Mouse (Mus musculus): ENCODE measurements around the gene Iqcf1. TPM values are rescaled to one million over a fixed set of nuclear protein-coding genes. Genes with fewer than 3 reads are reported as not detected.
"Not testable (repeated sequence)": the region's sequence is repeated elsewhere in the genome, so short reads cannot be mapped to it uniquely, and the experiment has no call there.

Iqcf1 gene
- polyA plus RNA-seq, 1 experiment from 2014 or later, result not detected

DNA sequence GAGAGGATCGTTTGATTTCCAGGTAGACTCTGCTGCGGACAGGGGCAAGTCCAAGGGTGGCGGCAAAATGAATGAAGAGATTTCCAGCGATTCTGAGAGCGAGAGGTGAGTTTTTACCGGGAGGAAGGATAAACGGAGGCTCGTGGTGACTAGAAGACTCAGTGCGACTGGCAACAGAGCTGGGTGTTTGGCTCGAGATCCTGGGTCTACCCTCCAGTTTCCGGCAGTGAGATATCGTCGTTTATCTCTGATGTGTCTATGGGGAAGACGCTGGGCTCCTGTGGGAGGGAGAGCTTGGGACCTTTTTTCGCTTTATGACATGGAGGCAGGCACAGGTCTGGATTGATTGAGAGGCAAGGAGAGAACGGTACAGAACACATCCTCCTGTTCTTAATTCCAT is 22.1 kb upstream of the Iqcf1 start:
- H3K9me3 ChIP-seq, result no peaks in the 10 kb centered on the region
- H3K9ac ChIP-seq, result peak overlapping the region; percentile 66
- H3K4me1 ChIP-seq, result peaks cover 32% of the 10 kb centered on the region
- H3K36me3 ChIP-seq (replicated peaks), result 0 out of 2 replicates have a peak, but pooled peaks cover 5% of the 10 kb centered on the region
- WGBS, result 8% methylated on average over 16 of the region's 16 CpGs
- H3K4me3 ChIP-seq, result peak overlapping the region; percentile 72
- H3K4me2 ChIP-seq, result peak overlapping the region; percentile 84
- H3K27me3 ChIP-seq (replicated peaks), result no peaks in the 10 kb centered on the region
- H3K27ac ChIP-seq, result no peak overlapping the region
- ATAC-seq (replicated peaks), result no peak

DNA sequence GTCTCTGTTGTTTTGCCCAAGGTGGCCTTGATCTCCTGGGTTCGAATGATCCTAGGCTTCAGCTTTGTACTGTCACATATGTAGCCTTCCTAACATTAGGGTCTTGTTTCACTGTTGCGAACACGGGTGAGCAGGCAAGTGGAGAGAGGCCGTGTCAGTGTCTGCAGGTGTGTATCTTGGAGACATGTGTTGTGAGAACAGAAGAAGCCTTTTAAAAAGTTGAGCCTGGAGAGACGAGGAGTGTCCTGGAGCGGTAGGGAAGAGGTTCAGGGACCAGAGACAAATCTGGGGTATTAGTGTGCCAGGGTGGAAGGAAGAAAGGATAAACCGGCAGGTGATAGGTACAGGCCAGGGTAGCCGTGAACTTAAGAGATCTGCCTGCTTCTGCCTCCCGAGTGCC is 21.7 kb upstream of the Iqcf1 start:
- Histone ChIP-seq H3K4me3 (peak overlapping the region; percentile 72), H3K4me2 (peak overlapping the region; percentile 84), H3K4me1 (peaks cover 32% of the 10 kb centered on the region), H3K27ac (no peak overlapping the region), H3K36me3 (replicated peaks) (peaks cover 9% of the 10 kb centered on the region), H3K9me3 (no peaks in the 10 kb centered on the region), H3K9ac (peak overlapping the region; percentile 66; the same call in 1 of the 2 replicates), H3K27me3 (replicated peaks) (no peaks in the 10 kb centered on the region)
- WGBS, result 85% methylated on average over 9 of the region's 9 CpGs
- ATAC-seq (replicated peaks), result no peak

DNA sequence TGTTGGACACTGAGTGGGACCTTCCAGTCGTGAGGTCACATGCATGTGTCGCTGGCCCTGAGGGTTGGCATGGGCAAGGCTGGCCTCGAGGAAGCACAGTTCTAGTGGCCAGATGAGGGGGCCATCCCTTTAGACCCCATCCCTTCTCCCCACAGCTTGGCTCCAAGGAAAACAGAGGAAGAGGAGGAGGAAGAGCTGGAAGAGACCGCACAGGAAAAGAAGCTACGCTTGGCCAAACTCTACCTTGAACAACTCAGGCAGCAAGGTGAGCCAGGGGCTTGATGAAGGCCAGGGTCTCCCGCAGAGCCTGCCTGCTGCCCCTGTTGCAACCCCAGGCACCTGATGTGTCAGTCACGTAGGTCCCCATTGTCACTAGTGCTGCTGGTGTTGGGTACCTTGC is 19.2 kb upstream of the Iqcf1 start:
- Histone ChIP-seq H3K36me3 (replicated peaks) (peaks cover 20% of the 10 kb centered on the region), H3K9me3 (no peaks in the 10 kb centered on the region), H3K27ac (no peak overlapping the region), H3K4me3 (no peak overlapping the region), H3K4me1 (peaks cover 21% of the 10 kb centered on the region), H3K27me3 (replicated peaks) (no peaks in the 10 kb centered on the region), H3K4me2 (no peak overlapping the region), H3K9ac (no peak overlapping the region)
- WGBS, result 97% methylated on average over 7 of the region's 7 CpGs
- no peak for ATAC-seq (replicated peaks)

DNA sequence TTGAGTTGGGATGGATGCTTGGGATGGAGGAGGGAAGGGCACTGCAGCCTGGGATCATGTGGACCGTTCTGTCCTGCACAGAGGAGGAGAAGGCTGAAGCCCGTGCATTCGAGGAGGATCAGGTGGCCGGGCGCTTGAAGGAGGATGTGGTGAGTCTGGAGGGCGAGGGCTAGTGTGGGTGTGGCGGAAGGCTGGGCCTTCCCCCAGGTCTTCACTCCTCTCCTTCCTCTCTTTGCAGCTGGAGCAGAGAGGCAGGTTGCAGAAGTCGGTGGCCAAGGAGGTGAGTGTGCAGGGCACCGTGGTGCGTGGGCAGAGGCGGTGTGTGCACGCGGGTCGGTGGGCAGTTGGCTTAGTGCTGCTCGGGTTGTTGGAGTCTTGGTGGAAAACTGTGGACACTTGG is 18.7 kb upstream of the Iqcf1 start:
- ATAC-seq (replicated peaks), result no peak
- Histone ChIP-seq H3K9ac (no peak overlapping the region), H3K4me1 (peaks cover 19% of the 10 kb centered on the region), H3K4me2 (no peak overlapping the region), H3K9me3 (no peaks in the 10 kb centered on the region), H3K27ac (no peak overlapping the region), H3K36me3 (replicated peaks) (peaks cover 20% of the 10 kb centered on the region), H3K27me3 (replicated peaks) (no peaks in the 10 kb centered on the region), H3K4me3 (no peak overlapping the region)
- 97% methylated on average over 15 of the region's 15 CpGs for WGBS

DNA sequence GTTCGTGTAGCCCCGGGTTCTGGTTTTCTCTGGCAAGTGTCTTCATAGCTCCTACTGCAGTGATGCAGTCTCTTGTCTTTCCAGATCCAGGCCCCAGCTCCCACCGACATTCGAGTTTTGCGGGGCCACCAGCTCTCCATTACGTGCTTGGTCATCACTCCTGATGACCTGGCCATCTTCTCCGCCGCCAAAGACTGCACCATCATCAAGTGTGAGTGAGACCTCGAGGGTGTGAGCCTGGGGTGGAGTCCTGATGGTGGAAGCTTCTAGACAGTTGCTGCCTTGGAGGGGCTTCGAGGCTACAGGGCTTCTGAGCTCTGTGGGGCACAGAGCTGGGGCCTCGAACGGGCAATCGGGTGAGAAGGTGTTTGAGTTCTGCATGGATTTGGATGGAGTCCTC is 18.1 kb upstream of the Iqcf1 start:
- Histone ChIP-seq H3K4me1 (peaks cover 13% of the 10 kb centered on the region), H3K36me3 (replicated peaks) (peaks cover 20% of the 10 kb centered on the region), H3K4me2 (no peak overlapping the region), H3K9me3 (no peaks in the 10 kb centered on the region), H3K27me3 (replicated peaks) (no peaks in the 10 kb centered on the region), H3K9ac (no peak overlapping the region), H3K4me3 (no peak overlapping the region), H3K27ac (no peak overlapping the region)
- WGBS, result 91% methylated on average over 13 of the region's 13 CpGs
- no peak for ATAC-seq (replicated peaks)

DNA sequence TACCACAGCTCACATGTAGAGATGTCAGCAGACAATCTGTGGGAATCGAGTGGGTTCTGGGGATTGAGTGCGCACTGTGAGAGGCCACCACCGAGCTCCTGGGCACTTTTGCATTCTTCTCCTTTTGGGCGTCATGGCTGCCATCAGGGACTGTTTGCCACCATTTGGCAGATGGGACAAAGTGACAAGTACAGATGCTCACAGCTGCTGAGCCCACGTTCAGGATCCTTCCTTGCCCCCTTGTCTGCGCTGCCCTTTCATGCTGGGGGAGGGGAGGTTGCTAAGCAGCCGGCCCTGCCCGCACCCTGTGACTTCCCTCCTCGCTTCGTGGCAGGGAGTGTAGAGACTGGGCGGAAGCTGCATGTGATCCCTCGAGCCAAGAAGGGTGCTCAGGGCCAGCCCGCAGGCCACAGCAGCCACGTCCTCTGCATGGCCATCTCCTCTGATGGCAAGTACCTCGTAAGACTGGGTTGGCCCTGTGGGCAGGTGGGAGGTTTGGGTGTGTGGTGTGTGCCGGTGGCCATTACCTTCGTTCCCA is 17.1 kb upstream of the Iqcf1 start:
- H3K4me3 ChIP-seq, result no peak overlapping the region
- no peak overlapping the region for H3K4me2 ChIP-seq
- H3K9ac ChIP-seq, result no peak overlapping the region
- H3K36me3 ChIP-seq (replicated peaks), result peaks cover 20% of the 10 kb centered on the region
- ATAC-seq (replicated peaks), result no peak
- H3K27ac ChIP-seq, result no peak overlapping the region
- no peaks in the 10 kb centered on the region for H3K9me3 ChIP-seq
- H3K4me1 ChIP-seq, result peaks cover 11% of the 10 kb centered on the region
- WGBS, result 91% methylated on average over 17 of the region's 17 CpGs
- H3K27me3 ChIP-seq (replicated peaks), result no peaks in the 10 kb centered on the region

DNA sequence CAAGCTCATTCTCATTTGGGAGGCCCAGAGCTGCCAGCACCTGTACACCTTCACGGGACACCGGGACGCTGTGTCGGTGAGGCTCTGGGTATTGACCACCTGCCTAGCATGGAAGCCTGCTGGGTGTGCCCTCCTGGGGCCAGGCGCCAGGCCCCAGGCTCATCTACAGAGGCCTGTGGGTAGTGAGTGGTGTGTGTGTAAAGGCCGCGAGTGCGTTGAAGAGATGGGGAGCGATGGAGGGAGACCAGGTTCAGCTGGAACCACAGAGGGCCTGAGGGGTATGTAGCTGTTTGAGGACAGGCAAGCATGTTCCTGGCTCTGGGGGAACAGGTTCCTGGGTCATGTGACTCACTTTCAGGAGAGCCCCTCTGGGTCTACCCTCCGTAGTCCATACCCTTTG is 16.6 kb upstream of the Iqcf1 start:
- WGBS, result 96% methylated on average over 10 of the region's 10 CpGs
- no peak for ATAC-seq (replicated peaks)
- Histone ChIP-seq H3K4me3 (no peak overlapping the region), H3K36me3 (replicated peaks) (peaks cover 20% of the 10 kb centered on the region), H3K4me2 (no peak overlapping the region), H3K27ac (no peak overlapping the region), H3K4me1 (peaks cover 6% of the 10 kb centered on the region), H3K27me3 (replicated peaks) (no peaks in the 10 kb centered on the region), H3K9ac (no peak overlapping the region), H3K9me3 (no peaks in the 10 kb centered on the region)

DNA sequence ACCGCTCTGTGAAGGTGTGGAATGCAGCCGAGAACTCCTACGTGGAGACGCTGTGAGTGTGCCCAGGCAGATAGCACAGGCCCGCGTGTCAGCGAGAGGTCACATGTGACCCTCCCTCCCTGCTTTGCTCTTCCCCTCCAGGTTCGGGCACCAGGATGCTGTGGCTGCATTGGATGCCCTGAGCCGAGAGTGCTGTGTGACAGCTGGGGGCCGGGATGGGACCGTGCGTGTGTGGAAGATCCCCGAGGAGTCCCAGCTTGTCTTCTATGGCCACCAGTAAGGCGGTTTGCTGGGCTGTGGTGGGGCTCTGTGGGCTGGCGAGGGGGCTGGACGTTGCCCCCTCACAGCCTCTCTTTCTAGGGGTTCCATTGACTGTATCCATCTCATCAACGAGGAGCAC is 16.2 kb upstream of the Iqcf1 start:
- Histone ChIP-seq H3K9ac (no peak overlapping the region), H3K27ac (no peak overlapping the region), H3K27me3 (replicated peaks) (no peaks in the 10 kb centered on the region), H3K4me3 (no peak overlapping the region), H3K9me3 (no peaks in the 10 kb centered on the region), H3K4me2 (no peak overlapping the region), H3K4me1 (peaks cover 1% of the 10 kb centered on the region; the same call in 1 of the 2 replicates), H3K36me3 (replicated peaks) (peaks cover 20% of the 10 kb centered on the region)
- ATAC-seq (replicated peaks), result no peak
- WGBS, result 94% methylated on average over 17 of the region's 17 CpGs

DNA sequence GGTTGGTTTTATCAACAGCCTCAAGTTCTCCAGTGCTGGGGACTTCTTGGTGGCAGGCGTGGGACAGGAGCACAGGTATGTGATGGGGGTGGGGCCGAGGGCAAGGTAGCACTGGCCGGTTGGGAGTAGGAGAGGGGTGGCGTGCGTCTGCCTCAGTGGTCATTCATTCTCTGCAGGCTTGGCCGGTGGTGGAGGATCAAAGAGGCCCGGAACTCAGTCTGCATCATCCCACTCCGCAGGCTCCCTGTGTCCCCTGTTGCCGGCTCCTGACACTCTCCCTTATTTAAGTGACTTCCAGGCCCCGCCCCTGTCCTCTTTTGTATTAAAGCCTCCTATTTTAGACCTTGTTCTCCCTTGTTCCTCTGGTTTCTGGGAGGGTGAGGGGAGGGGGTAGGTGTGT is 14.7 kb upstream of the Iqcf1 start:
- Histone ChIP-seq H3K9ac (no peak overlapping the region), H3K27ac (no peak overlapping the region), H3K4me3 (no peak overlapping the region), H3K9me3 (no peaks in the 10 kb centered on the region), H3K36me3 (replicated peaks) (peaks cover 20% of the 10 kb centered on the region), H3K27me3 (replicated peaks) (no peaks in the 10 kb centered on the region), H3K4me2 (no peak overlapping the region), H3K4me1 (no peaks in the 10 kb centered on the region)
- ATAC-seq (replicated peaks), result no peak
- 81% methylated on average over 10 of the region's 10 CpGs for WGBS

DNA sequence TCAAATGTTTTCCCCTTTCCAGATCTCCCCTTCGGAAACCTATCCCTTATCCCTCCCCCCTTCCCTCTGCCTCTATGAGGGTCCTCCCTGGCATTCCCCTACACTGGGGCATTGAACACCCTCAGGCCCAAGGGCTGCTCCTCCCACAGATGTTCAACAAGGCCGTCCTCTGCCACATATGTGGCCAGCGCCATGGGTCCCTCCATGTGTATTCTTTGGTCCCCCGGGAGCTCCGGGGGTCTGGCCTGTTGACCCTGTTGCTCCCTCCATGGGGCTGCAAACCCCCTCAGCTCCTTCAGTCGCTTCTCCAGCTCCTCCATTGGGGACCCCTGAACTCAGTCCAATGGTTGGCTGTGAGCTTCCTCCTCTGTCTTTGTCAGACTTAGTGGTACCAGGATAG is 12.2 kb upstream of the Iqcf1 start:
- 86% methylated on average over 6 of the region's 6 CpGs for WGBS
- peaks cover 16% of the 10 kb centered on the region for H3K36me3 ChIP-seq (replicated peaks)
- H3K9me3 ChIP-seq; ATAC-seq (replicated peaks); H3K4me1 ChIP-seq; H3K27me3 ChIP-seq (replicated peaks); H3K9ac ChIP-seq; H3K4me2 ChIP-seq; H3K27ac ChIP-seq; H3K4me3 ChIP-seq: not testable (repeated sequence)

DNA sequence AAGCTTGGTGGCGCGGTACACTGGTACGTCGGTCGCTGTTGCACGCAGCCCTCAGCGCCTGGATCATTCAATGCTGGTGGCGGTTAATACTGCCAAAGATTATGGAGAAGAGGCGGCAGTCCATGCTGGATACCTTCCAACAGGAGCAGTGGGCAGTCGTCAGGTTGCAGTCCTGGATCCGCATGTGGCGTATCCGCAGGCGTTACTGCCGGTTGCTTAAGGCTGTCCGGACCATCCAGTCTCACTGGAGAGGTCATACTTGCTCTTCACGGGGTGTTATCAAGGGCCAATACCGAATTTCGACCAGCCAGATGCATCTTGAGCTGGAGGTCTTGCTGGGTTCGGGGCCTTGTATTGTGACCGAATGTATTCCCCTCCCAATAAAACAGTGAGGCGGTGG is 2.1 kb downstream of the Iqcf1 start:
- H3K36me3 ChIP-seq (replicated peaks), result no peaks in the 10 kb centered on the region
- no peaks in the 10 kb centered on the region for H3K4me1 ChIP-seq
- H3K27ac ChIP-seq, result no peak overlapping the region
- ATAC-seq (replicated peaks), result no peak
- no peaks in the 10 kb centered on the region for H3K9me3 ChIP-seq
- WGBS, result 88% methylated on average over 22 of the region's 22 CpGs
- no peak overlapping the region for H3K9ac ChIP-seq
- H3K27me3 ChIP-seq (replicated peaks), result no peaks in the 10 kb centered on the region
- H3K4me2 ChIP-seq, result no peak overlapping the region
- no peak overlapping the region for H3K4me3 ChIP-seq

DNA sequence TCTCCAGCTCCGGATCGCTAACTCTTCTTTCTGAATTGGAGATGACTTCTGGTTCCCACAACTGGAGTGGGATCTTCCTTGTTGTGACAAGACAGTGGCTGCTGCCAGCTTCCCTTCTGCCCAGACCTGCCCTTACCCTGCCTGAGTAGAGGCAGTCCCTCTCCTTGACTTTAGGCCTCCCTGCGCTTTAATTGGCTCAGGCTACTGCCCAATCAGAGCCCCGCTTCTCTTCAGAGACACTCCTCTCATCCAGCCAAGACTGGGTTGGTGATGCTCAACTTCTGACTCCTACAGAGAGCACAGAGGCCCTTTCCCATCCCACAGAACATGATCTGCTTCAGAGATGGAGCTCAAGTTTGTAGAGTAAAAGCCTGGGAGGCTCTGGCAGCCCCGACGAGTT is 4.5 kb downstream of the Iqcf1 start:
- H3K9me3 ChIP-seq, result no peaks in the 10 kb centered on the region
- no peak overlapping the region for H3K4me2 ChIP-seq
- WGBS, result 70% methylated on average over 6 of the region's 6 CpGs
- H3K4me3 ChIP-seq, result no peak overlapping the region
- H3K9ac ChIP-seq, result no peak overlapping the region
- no peak overlapping the region for H3K27ac ChIP-seq
- no peaks in the 10 kb centered on the region for H3K4me1 ChIP-seq
- H3K27me3 ChIP-seq (replicated peaks), result no peaks in the 10 kb centered on the region
- no peaks in the 10 kb centered on the region for H3K36me3 ChIP-seq (replicated peaks)
- ATAC-seq (replicated peaks), result no peak

DNA sequence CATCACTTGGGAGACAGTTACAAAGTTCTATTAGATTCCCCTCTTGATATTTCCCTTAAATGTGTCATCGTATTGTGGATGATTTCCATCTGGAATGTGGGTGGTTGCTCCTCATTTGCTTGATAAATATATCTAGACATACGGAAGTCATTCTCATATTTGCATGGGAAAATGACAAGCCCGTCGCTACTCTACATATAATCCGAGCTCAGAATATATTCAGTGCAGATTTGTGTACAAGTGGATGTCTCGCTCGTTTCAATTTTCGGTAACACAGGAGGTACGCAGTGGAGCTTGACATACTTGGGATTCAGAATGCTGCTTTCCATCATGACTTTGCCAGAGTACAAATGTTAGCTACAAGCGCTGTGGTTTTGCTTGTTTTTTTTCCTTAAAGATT is 9.6 kb downstream of the Iqcf1 start:
- no peak overlapping the region for H3K4me3 ChIP-seq
- H3K27ac ChIP-seq, result no peak overlapping the region
- no peak for ATAC-seq (replicated peaks)
- no peaks in the 10 kb centered on the region for H3K9me3 ChIP-seq
- no peaks in the 10 kb centered on the region for H3K4me1 ChIP-seq
- no peak overlapping the region for H3K4me2 ChIP-seq
- no peaks in the 10 kb centered on the region for H3K27me3 ChIP-seq (replicated peaks)
- 92% methylated on average over 10 of the region's 10 CpGs for whole genome bisulfite sequencing
- H3K9ac ChIP-seq, result no peak overlapping the region
- H3K36me3 ChIP-seq (replicated peaks), result no peaks in the 10 kb centered on the region
